Mouse (Mus musculus): Measurements from ENCODE around the gene Rin1.

Gene Rin1

GRCm38 (mm10) chr19:5041588-5041987, 8.7 kb upstream of the Rin1 start:
- in situ Hi-C loops (cut with MboI, MseI), result loop anchor here (10.0 kb wide), 1 partner anchor 53 kb away; the partner anchor contains the start of gene Cnih2

GRCm38 (mm10) chr19:5045531-5045930, 4.8 kb upstream of the Rin1 start:
- in situ Hi-C loops (cut with MboI, MseI), result loop anchor here (10.0 kb wide), 1 partner anchor 49 kb away; the partner anchor contains the start of gene Cnih2

GRCm38 (mm10) chr19:5048138-5049056, 1.9 kb upstream of the Rin1 start:
- in situ Hi-C loops (cut with MboI, MseI), result loop anchor here (10.0 kb wide), 1 partner anchor 46 kb away; the partner anchor contains the start of gene Cnih2

- in situ Hi-C loops (cut with MboI, MseI), result loop anchor here (10.0 kb wide), 1 partner anchor 45 kb away; the partner anchor contains the start of gene Cnih2
These were observed 956 bp upstream of the Rin1 start for GRCm38 (mm10) chr19:5049325-5049724.

GRCm38 (mm10) chr19:5051031-5051430, 750 bp downstream of the Rin1 start:
- in situ Hi-C loops (cut with MboI, MseI), result no loop called here

GRCm38 (mm10) chr19:5051515-5051914, 1.2 kb downstream of the Rin1 start:
- in situ Hi-C loops (cut with MboI, MseI), result no loop called here

- in situ Hi-C loops (cut with MboI, MseI), result no loop called here
These were observed 2.0 kb downstream of the Rin1 start for GRCm38 (mm10) chr19:5052166-5052822.

- in situ Hi-C loops (cut with MboI, MseI), result no loop called here
These were observed 2.6 kb downstream of the Rin1 start for GRCm38 (mm10) chr19:5052853-5053252.

GRCm38 (mm10) chr19:5053909-5054308, 3.6 kb downstream of the Rin1 start:
- in situ Hi-C loops (cut with MboI, MseI), result no loop called here

- in situ Hi-C loops (cut with MboI, MseI), result no loop called here
These were observed 6.0 kb downstream of the Rin1 start for GRCm38 (mm10) chr19:5056251-5056650.

GRCm38 (mm10) chr19:5057876-5058775, 7.8 kb downstream of the Rin1 start:
- in situ Hi-C loops (cut with MboI, MseI), result no loop called here

GRCm38 (mm10) chr19:5058801-5059771, 8.8 kb downstream of the Rin1 start:
- in situ Hi-C loops (cut with MboI, MseI), result no loop called here

- in situ Hi-C loops (cut with MboI, MseI), result no loop called here
These were observed 10.4 kb downstream of the Rin1 start for GRCm38 (mm10) chr19:5060365-5061330.

- in situ Hi-C loops (cut with MboI, MseI), result no loop called here
These were observed 11.8 kb downstream of the Rin1 start for GRCm38 (mm10) chr19:5062041-5062440.

- in situ Hi-C loops (cut with MboI, MseI), result no loop called here
These were observed 12.2 kb downstream of the Rin1 start for GRCm38 (mm10) chr19:5062446-5062845.

- in situ Hi-C loops (cut with MboI, MseI), result no loop called here
These were observed 14.8 kb downstream of the Rin1 start for GRCm38 (mm10) chr19:5065104-5065503.

GRCm38 (mm10) chr19:5067040-5067799, 16.9 kb downstream of the Rin1 start:
- in situ Hi-C loops (cut with MboI, MseI), result no loop called here

- in situ Hi-C loops (cut with MboI, MseI), result no loop called here
These were observed 17.7 kb downstream of the Rin1 start, which contains the start of gene Cd248 for GRCm38 (mm10) chr19:5067867-5068569. Cd248 (plus strand) TSS chr19:5068078.

All from regulatory T cell (primary cell).